Mouse (Mus musculus): Measurements from ENCODE around the gene Nufip2. TPM values are rescaled to one million over a fixed set of nuclear protein-coding genes. Genes with fewer than 3 reads are reported as not detected.
A peak's percentile ranks its signal among the peaks of the same experiment; 100 is the strongest.

Gene Nufip2
- total RNA-seq, 2 experiments from 2014 or later = 80.8 to 82.4 TPM

GRCm38 (mm10) chr11:77770346-77770745 lies 84.4 kb downstream of the Nufip2 start:
- DNase-seq = no peak

- peak in 1 of 2 experiments; percentile 49 for DNase-seq
Measured at GRCm38 (mm10) chr11:77771879-77772713, 86.1 kb downstream of the Nufip2 start.

- peak in 1 of 2 experiments; percentile 63 for DNase-seq
Measured at GRCm38 (mm10) chr11:77775701-77776400, 89.9 kb downstream of the Nufip2 start.

- DNase-seq = no peak
Measured at GRCm38 (mm10) chr11:77777436-77777835, 91.5 kb downstream of the Nufip2 start.

GRCm38 (mm10) chr11:77777937-77778336 lies 92.0 kb downstream of the Nufip2 start:
- peak in 1 of 2 experiments; percentile 47 for DNase-seq

- no peak for DNase-seq
Measured at GRCm38 (mm10) chr11:77779240-77779639, 93.3 kb downstream of the Nufip2 start.

GRCm38 (mm10) chr11:77781088-77781487 lies 95.1 kb downstream of the Nufip2 start:
- DNase-seq = peak; percentile 49 to 63

GRCm38 (mm10) chr11:77782104-77782815 lies 96.3 kb downstream of the Nufip2 start:
- DNase-seq = no peak

GRCm38 (mm10) chr11:77783211-77783746 lies 97.3 kb downstream of the Nufip2 start:
- peak in 1 of 2 experiments; percentile 52 for DNase-seq

GRCm38 (mm10) chr11:77783747-77784646 lies 98.0 kb downstream of the Nufip2 start:
- DNase-seq = peak in 1 of 2 experiments; percentile 54

- no peak for DNase-seq
Measured at GRCm38 (mm10) chr11:77784894-77785293, 98.9 kb downstream of the Nufip2 start.

- DNase-seq = no peak
Measured at GRCm38 (mm10) chr11:77785396-77785767, 99.4 kb downstream of the Nufip2 start.

GRCm38 (mm10) chr11:77785768-77786561 lies 100.0 kb downstream of the Nufip2 start:
- DNase-seq = peak; percentile 68 to 80

GRCm38 (mm10) chr11:77787707-77788106 lies 101.8 kb downstream of the Nufip2 start, which contains the start of gene Gm10277:
TSS of gene Gm10277 (minus strand) at chr11:77787747.
- DNase-seq = peak in 1 of 2 experiments; percentile 42

- peak in 1 of 2 experiments; percentile 65 for DNase-seq
Measured at GRCm38 (mm10) chr11:77789512-77789911, 103.6 kb downstream of the Nufip2 start.

GRCm38 (mm10) chr11:77790286-77790685 lies 104.3 kb downstream of the Nufip2 start:
- peak in 1 of 2 experiments; percentile 36 for DNase-seq

- peak; percentile 68 to 70 for DNase-seq
Measured at GRCm38 (mm10) chr11:77791241-77791727, 105.3 kb downstream of the Nufip2 start.
